Mouse (Mus musculus) layer of hippocampus, postnatal 10 days (tissue): Measurements from ENCODE around the gene Ppp1r14d. TPM values are rescaled to one million over a fixed set of nuclear protein-coding genes. Genes with fewer than 3 reads are reported as not detected.
A peak's percentile ranks its signal among the peaks of the same experiment; 100 is the strongest.

Experiments
- DNase-seq, 2 experiments: peaks; one replicate each; pipeline ENCODE4 v3.0.0; 2021; ENCODE audit warnings: low spot score in 2 of 2
- total RNA-seq, 2 experiments: library from RNA; stranded (reverse); gene quantifications; 2 replicates each; pipeline ENCODE4 v1.2.3; 2021

The Ppp1r14d gene
- total RNA-seq, 2 experiments from 2014 or later: not detected

DNA sequence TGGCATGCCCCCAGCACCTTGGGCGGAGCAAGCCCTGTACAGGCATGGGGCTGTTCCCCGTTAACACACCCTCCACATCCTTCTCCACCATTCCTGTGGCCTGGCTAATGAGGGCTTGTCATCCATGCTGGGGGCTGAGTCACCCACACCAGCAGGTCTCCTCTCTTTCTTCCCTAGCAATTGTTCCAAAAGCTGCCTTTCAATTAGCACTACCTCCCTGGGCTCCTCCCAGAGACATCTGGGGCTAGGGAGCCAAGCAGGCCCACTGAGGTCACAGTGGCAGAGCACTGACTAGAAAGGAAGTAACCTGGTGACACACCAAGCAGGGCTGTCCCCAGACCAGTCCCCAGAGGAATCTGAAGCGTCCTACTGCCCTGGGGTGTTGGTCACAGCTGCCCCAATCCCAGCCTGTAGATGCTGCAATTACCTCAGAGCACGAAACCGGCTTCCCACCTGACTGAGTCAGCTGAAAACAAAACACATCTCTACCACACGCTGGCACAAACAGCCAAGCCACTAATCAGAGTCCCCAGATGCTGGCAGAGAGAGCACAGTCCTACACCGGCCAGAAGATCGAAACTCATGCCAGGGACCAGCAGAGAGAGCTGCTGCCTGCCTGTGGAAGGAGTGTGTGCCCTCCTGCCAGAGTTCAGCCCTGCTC is 55.6 kb downstream of the Ppp1r14d start, which contains the start of gene Gm14137:
Gene Gm14137, plus strand, starts transcription at position 519 of the 661 bp plus-strand sequence.
- DNase-seq: peak in 1 of 2 experiments; percentile 28

DNA sequence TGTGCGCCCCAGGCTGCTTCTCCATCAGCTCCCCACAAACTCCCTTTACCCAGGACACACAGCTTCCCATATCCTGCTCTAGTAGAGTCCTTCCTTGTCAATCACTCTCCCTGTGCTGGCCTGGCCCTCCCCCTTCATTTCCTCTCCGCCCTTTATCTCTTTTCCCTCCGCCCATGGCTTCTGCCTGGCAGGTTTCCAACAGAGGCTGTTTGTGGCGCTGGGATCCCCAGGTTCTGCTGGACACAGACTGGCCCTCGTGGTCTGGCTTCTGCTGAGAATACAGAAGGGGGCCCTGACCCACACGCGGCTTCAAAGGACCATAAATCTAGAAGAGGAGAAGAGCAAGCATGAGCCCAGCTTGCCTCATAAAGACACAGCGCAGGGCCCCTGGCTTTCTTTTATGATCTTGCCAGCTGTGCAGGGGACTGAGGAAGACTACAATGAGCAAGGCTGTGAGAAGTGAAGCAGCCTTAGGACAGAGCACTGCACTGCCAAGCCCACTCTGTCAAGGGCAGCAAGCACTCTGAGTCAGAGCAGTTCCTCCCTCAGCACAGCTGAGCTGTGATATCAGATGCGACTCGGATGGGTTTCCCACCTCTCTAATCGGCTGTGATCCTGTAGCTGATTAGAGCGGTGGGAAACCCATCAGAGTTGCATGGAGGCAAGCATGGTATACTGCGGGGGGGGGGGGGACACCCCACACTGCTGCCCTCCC is 56.7 kb downstream of the Ppp1r14d start:
- DNase-seq: peak in 1 of 2 experiments; percentile 42

DNA sequence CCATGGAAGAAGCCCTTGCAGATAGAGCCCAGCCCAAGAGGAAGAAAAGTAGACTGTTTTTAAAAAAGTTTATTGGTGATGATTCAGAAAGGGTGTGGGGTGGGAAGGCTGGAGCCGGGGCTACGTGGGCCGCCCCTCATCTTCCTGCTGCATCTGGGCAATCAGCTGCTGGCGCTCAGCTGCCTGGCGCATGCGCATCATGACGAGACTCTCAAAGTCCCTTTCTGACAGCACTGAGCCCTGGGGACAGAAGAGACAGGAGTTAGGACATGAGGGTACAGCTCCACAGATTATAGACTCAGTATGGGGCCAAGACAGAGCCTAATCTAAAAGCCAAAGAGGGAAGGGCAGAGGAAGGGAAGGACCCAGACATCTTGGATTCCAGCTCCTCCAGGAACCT is 57.3 kb downstream of the Ppp1r14d start:
- no peak for DNase-seq

DNA sequence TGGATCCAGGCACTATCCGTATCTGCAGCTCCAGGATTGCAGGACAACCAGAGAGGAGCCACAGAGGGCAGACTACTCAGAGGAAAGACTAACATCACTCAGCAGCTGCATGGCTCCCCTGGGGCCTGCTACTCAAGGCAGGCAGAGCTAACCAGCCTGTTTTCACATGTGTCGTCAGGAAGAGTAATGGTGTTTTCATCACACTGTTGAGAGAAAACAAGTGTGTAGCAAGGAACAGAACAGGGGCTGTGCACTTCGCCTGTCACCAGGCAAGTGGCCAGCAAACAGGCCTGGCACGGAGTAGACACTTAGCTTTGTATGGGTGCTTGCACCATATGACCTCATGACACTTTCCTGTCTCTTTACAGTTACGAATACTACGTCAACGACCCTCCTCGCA is 58.1 kb downstream of the Ppp1r14d start:
- DNase-seq: no peak

- no peak for DNase-seq
Measured at GRCm38 (mm10) chr2:119170282-119170681, 59.4 kb downstream of the Ppp1r14d start.

Other genes with a start within 250 kb of the Ppp1r14d start
- 10 to 100 TPM; 57.7 to 57.9 TPM for gene Ccdc32, start 200.5 kb downstream of the Ppp1r14d start, total RNA-seq
- gene Rpusd2, start 195.1 kb downstream of the Ppp1r14d start, total RNA-seq: 1 to 10 TPM; 6.2 to 6.5 TPM
- 1 to 10 TPM; 2.2 to 3.2 TPM for gene Knl1, start 182.8 kb downstream of the Ppp1r14d start, total RNA-seq
- gene Rad51, start 117.1 kb downstream of the Ppp1r14d start, total RNA-seq: 1 to 10 TPM; 3.7 to 4.2 TPM
- 10 to 100 TPM; 43.0 to 51.9 TPM for gene Rmdn3, start 72.9 kb downstream of the Ppp1r14d start, total RNA-seq
- under 1 TPM in 1 of 2 experiments, not detected in 1; 0.62 TPM for gene Gchfr, start 62.1 kb downstream of the Ppp1r14d start, total RNA-seq
- gene Gm14137, start 55.4 kb downstream of the Ppp1r14d start, total RNA-seq: under 1 TPM in 1 of 2 experiments, not detected in 1; 0.13 TPM
- gene Zfyve19, start 21.3 kb downstream of the Ppp1r14d start, total RNA-seq: 10 to 100 TPM; 38.4 to 46.9 TPM
- gene Dnajc17, start 21.1 kb downstream of the Ppp1r14d start, total RNA-seq: 10 to 100 TPM; 19.0 to 22.6 TPM
- under 1 TPM; 0.27 to 0.59 TPM for gene Spint1, start 7.5 kb upstream of the Ppp1r14d start, total RNA-seq
- 10 to 100 TPM; 12.4 to 15.6 TPM for gene Rhov, start 41.4 kb upstream of the Ppp1r14d start, total RNA-seq
- 10 to 100 TPM; 31.7 to 34.3 TPM for gene Vps18, start 58.8 kb upstream of the Ppp1r14d start, total RNA-seq
- 1 to 10 TPM; 7.4 to 7.6 TPM for gene Dll4, start 95.9 kb upstream of the Ppp1r14d start, total RNA-seq
- gene Chac1, start 121.3 kb upstream of the Ppp1r14d start, total RNA-seq: 1 to 10 TPM; 7.6 to 7.8 TPM
- 10 to 100 TPM; 19.6 to 20.2 TPM for gene Ino80, start 247.8 kb upstream of the Ppp1r14d start, total RNA-seq